Mouse (Mus musculus) limb, embryonic 14.5 days (tissue): ENCODE measurements around the gene Sertad1. TPM values are rescaled to one million over a fixed set of nuclear protein-coding genes. Genes with fewer than 3 reads are reported as not detected.

Experiments used
- ATAC-seq: fragments of 200-750 bp; cut with Nextera tagmentation; 2 replicates; pipeline ENCODE4 v1.8.0; 2017; ENCODE audit warnings: low read depth, moderate number of reproducible peaks, moderate TSS enrichment; ENCODE audit not compliant: low FRiP score
- DNase-seq: peaks from one replicate; pipeline ENCODE4 v3.0.0-alpha.2; 2015; ENCODE audit warnings: low spot score
- H3K27ac ChIP-seq: fragments of 300-500 bp; sonication (generic); replicated peaks from 2 replicates; pipeline ENCODE4 v1.5.1; 2014; ENCODE audit warnings: low read depth, mild to moderate bottlenecking, low read length, moderate library complexity, mixed read lengths
- H3K27me3 ChIP-seq: fragments of 300-500 bp; sonication (generic); 2 replicates; pipeline ENCODE4 v1.6.1; 2014; ENCODE audit warnings: low read length, mixed read lengths; ENCODE audit not compliant: control insufficient read depth, insufficient read depth
- H3K36me3 ChIP-seq: fragments of 300-500 bp; sonication (generic); 2 replicates; pipeline ENCODE4 v1.6.1; 2014; ENCODE audit warnings: mild to moderate bottlenecking, low read length, moderate library complexity, mixed read lengths; ENCODE audit not compliant: control insufficient read depth, insufficient read depth
- H3K4me1 ChIP-seq: fragments of 300-500 bp; sonication (generic); 2 replicates; pipeline ENCODE4 v1.6.1; 2014; ENCODE audit warnings: antibody characterized with exemption, low read length, mixed read lengths; ENCODE audit not compliant: control insufficient read depth, insufficient read depth
- H3K4me2 ChIP-seq: fragments of 300-500 bp; sonication (generic); replicated peaks from 2 replicates; pipeline ENCODE4 v1.6.1; 2014; ENCODE audit warnings: low read depth, mild to moderate bottlenecking, low read length, moderate library complexity; ENCODE audit not compliant: severe bottlenecking
- H3K4me3 ChIP-seq: fragments of 300-500 bp; sonication (generic); replicated peaks from 2 replicates; pipeline ENCODE4 v1.5.1; 2014; ENCODE audit warnings: low read length
- H3K9ac ChIP-seq: fragments of 300-500 bp; sonication (generic); 2 replicates; pipeline ENCODE4 v1.6.1; 2014; ENCODE audit warnings: mild to moderate bottlenecking, low read depth, low read length, moderate library complexity; ENCODE audit not compliant: severe bottlenecking
- H3K9me3 ChIP-seq: fragments of 300-500 bp; sonication (generic); 2 replicates; pipeline ENCODE4 v1.6.1; 2016; ENCODE audit warnings: low read length; ENCODE audit not compliant: control insufficient read depth
- POLR2A ChIP-seq: fragments of 200-500 bp; IDR thresholded peaks from 2 replicates; pipeline ENCODE4 v1.8.0; 2012; ENCODE audit warnings: inconsistent platforms, mild to moderate bottlenecking, moderate library complexity, borderline replicate concordance; ENCODE audit not compliant: insufficient read depth, insufficient read length; ENCODE audit errors: extremely low read depth
- WGBS: fragments of 180-500 bp; shearing (Covaris S2); extraction: QIAGEN DNeasy Blood & Tissue Kit; methylation state at CpG from one replicate; pipeline ENCODE4 v1.1.7; 2014; 5-methylcytosine and 5-hydroxymethylcytosine counted together
- polyA plus RNA-seq, 2 experiments: library from polyadenylated mRNA; depleted of rRNA in 1 of 2; stranded (reverse) in 1 of 2; unstranded in 1 of 2; fragments of >200 nt; fragmentation: Nextera tagmentation in 1 of 2; extraction: Ambion mirVana in 1 of 2; gene quantifications; 2 replicates each; pipeline versions ENCODE4 v1.2.1 to v1.2.3; 2012 to 2014

The Sertad1 gene
- polyA plus RNA-seq, 2 experiments = 23.3 to 39.4 TPM

DNA sequence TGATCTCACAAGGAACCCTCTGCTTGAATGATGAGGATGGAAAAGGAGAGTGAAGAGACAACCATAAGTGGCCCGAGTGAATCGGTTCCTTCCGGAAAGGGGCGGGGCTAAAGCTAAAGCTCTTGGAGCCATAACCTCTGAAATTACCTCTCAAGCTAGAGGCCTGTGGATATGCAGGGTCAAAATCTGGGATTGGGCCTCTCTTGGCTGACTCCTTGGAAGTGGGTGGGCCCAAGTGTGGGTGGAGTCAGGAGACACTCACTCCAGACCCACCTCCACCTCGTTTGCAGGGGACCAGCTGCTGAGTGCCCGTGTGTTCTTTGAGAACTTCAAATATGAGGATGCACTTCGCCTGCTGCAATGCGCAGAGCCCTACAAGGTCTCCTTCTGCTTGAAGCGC lies 28.3 kb downstream of the Sertad1 start:
- Histone ChIP-seq H3K4me1 (no peaks in the 10 kb centered on the region), H3K36me3 (peaks cover 8% of the 10 kb centered on the region; the same call in 1 of the 2 replicates), H3K27ac (no peak overlapping the region), H3K4me3 (no peak overlapping the region), H3K9ac (no peak overlapping the region), H3K4me2 (no peak overlapping the region), H3K9me3 (no peaks in the 10 kb centered on the region), H3K27me3 (no peaks in the 10 kb centered on the region)
- WGBS = 71% methylated on average over 9 of the region's 9 CpGs
- TF ChIP-seq POLR2A = no peak
- ATAC-seq (no peak), DNase-seq (no peak)

DNA sequence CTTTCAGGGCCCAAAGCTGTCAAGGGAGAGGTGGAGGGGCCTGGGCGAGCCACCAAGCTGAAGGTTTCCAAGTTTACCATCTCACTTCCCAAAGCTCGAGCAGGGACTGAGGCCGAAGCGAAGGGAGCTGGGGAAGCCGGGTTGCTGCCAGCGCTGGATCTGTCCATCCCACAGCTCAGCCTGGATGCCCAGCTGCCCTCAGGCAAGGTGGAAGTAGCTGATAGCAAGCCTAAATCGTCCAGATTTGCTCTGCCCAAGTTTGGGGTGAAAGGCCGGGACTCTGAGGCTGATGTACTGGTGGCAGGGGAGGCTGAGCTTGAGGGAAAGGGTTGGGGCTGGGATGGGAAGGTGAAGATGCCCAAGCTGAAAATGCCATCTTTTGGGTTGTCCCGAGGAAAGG lies 31.6 kb downstream of the Sertad1 start:
- 88% methylated on average over 9 of the region's 9 CpGs for WGBS
- no peak overlapping the region for H3K4me2 ChIP-seq
- no peak for TF ChIP-seq POLR2A
- H3K27me3 ChIP-seq = no peaks in the 10 kb centered on the region
- H3K4me3 ChIP-seq = no peak overlapping the region
- no peak overlapping the region for H3K27ac ChIP-seq
- ATAC-seq (no peak), DNase-seq (no peak)
- no peaks in the 10 kb centered on the region for H3K9me3 ChIP-seq
- H3K9ac ChIP-seq = no peak overlapping the region
- H3K36me3 ChIP-seq = peaks cover 8% of the 10 kb centered on the region; the same call in 1 of the 2 replicates
- no peaks in the 10 kb centered on the region for H3K4me1 ChIP-seq

DNA sequence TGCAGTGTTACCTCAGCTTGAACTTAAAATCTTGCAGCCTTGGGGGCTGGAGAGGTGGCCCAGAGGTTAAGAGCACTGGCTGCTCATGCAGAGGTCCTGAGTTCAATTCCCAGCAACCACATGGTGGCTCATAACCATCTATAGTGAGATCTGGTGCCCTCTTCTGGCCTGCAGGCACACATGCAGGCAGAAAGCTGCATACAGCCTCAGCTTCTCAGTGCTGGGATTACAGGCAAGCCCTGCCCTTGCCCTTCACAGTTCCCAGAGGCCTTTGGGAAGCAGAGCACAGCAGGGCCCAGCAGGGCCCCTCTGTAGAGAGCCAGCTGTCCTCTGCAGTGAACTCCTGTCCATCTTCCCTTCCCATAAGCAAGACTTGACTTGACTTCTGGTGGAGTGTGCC lies 33.4 kb downstream of the Sertad1 start:
- Histone ChIP-seq H3K27me3 (no peaks in the 10 kb centered on the region), H3K4me3 (no peak overlapping the region), H3K27ac (no peak overlapping the region), H3K36me3 (peaks cover 8% of the 10 kb centered on the region; the same call in 1 of the 2 replicates), H3K4me1 (no peaks in the 10 kb centered on the region), H3K9ac (no peak overlapping the region), H3K4me2 (no peak overlapping the region), H3K9me3 (no peaks in the 10 kb centered on the region)
- ATAC-seq = no peak
- no peak for DNase-seq
- no peak for TF ChIP-seq POLR2A

- Histone ChIP-seq H3K4me3 (no peak overlapping the region), H3K27ac (no peak overlapping the region), H3K4me2 (no peak overlapping the region), H3K27me3 (no peaks in the 10 kb centered on the region), H3K9me3 (no peaks in the 10 kb centered on the region), H3K4me1 (no peaks in the 10 kb centered on the region), H3K9ac (no peak overlapping the region), H3K36me3 (peaks cover 8% of the 10 kb centered on the region; the same call in 1 of the 2 replicates)
- DNase-seq (peak; percentile 30), ATAC-seq (no peak)
- WGBS = 65% methylated on average over 1 of the region's 1 CpGs
- no peak for TF ChIP-seq POLR2A
Measured at GRCm38 (mm10) chr7:27520599-27520998, 33.9 kb downstream of the Sertad1 start.

- no peak within 1 kb of the TSS for H3K27ac ChIP-seq
- no peaks in the 10 kb centered on the region for H3K4me1 ChIP-seq
- 74% methylated on average over 5 of the region's 5 CpGs for WGBS
- no peak within 1 kb of the TSS for H3K4me3 ChIP-seq
- DNase-seq (no peak), ATAC-seq (no peak)
- TF ChIP-seq POLR2A = no peak
- no peaks in the 10 kb centered on the region for H3K27me3 ChIP-seq
- peaks cover 3% of the 10 kb centered on the region; the same call in 1 of the 2 replicates for H3K36me3 ChIP-seq
- no peak within 1 kb of the TSS for H3K4me2 ChIP-seq
- H3K9ac ChIP-seq = no peak within 1 kb of the TSS
- no peaks in the 10 kb centered on the region for H3K9me3 ChIP-seq
Measured at GRCm38 (mm10) chr7:27522967-27523366, 36.3 kb downstream of the Sertad1 start, which contains the start of gene Hipk4. TSS of gene Hipk4 (plus strand) at chr7:27523267.

- no peak overlapping the region for H3K9ac ChIP-seq
- H3K36me3 ChIP-seq = no peaks in the 10 kb centered on the region
- ATAC-seq = no peak
- H3K9me3 ChIP-seq = no peaks in the 10 kb centered on the region
- no peak overlapping the region for H3K4me2 ChIP-seq
- no peak for TF ChIP-seq POLR2A
- no peak overlapping the region for H3K27ac ChIP-seq
- DNase-seq = no peak
- H3K4me3 ChIP-seq = no peak overlapping the region
- no peaks in the 10 kb centered on the region for H3K4me1 ChIP-seq
- H3K27me3 ChIP-seq = no peaks in the 10 kb centered on the region
- 97% methylated on average over 13 of the region's 13 CpGs for WGBS
Measured at GRCm38 (mm10) chr7:27523805-27524204, 37.1 kb downstream of the Sertad1 start.
